ENCODE assay signal across 8 mouse cellular contexts in the genomic region with DNA sequence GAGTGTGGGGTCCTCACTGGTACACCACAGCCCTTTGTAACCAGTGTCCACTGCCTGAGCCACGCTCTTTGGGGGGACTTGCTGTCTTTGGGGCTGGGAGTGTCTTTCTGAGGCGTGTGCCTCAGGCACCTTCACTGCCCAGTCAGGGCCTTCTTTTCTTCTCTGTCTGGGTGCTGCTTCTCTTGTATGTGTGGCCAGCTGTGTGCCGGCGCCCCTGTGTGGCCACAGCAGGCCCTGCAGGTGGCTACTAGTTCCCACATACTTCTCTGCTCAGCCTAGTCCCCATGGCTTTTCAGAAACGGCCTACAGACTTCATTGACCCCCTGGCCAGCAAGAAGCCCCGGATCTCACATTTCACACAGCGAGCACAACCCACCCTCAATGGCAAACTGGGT. TPM values are rescaled to one million over a fixed set of nuclear protein-coding genes. Genes with fewer than 3 reads are reported as not detected.
DNase-seq lines count a peak whose midpoint lies in the region; ATAC-seq lines count a peak whose summit lies in the region.

No protein-coding gene starts in this region.

- H3K4me1 ChIP-seq in embryonic facial prominence, embryonic 14.5 days (ENCODE audit: control insufficient read depth, insufficient read depth, low read length), result no peaks in the 10 kb centered on the region
- H3K4me1 ChIP-seq in midbrain, embryonic 10.5 days, result no peaks in the 10 kb centered on the region

- intact Hi-C loops in heart, postnatal 36 days (cut with DNase I), result loop anchor here (1.0 to 10.0 kb wide), 4 partner anchors 25 to 200 kb away; a partner anchor contains a TSS

- H3K27me3 ChIP-seq in embryonic facial prominence, embryonic 14.5 days (replicated peaks; ENCODE audit: control insufficient read depth, insufficient read depth, low read length), result no peaks in the 10 kb centered on the region
- no peaks in the 10 kb centered on the region for H3K27me3 ChIP-seq in midbrain, embryonic 10.5 days (ENCODE audit: low read depth, poor library complexity, severe bottlenecking)

- peak; percentile 85 for DNase-seq in layer of hippocampus, adult 9-11 months
- no peak for DNase-seq in layer of hippocampus, adult 8-10 months (ENCODE audit: low spot score in 2 of 2)
- peak; percentile 65 for DNase-seq in R1 (ENCODE audit: low read depth, low spot score)
- DNase-seq in embryonic facial prominence, embryonic 14.5 days (ENCODE audit: low spot score), result no peak
- peak; percentile 71 for DNase-seq in heart, postnatal 36 days
- peak; percentile 76 to 84 for DNase-seq in kidney, postnatal 4 days
- peak; percentile 38 for DNase-seq in midbrain, embryonic 10.5 days (ENCODE audit: low spot score)
- peak; percentile 59 for DNase-seq in thymus, postnatal 0 days (ENCODE audit: low spot score)

- no peak overlapping the region for H3K4me3 ChIP-seq in embryonic facial prominence, embryonic 14.5 days (ENCODE audit: low read depth, low read length)
- 0 out of 2 replicates have a peak overlapping the region, but pooled peaks have one; percentile 18 for H3K4me3 ChIP-seq in midbrain, embryonic 10.5 days

- H3K9ac ChIP-seq in embryonic facial prominence, embryonic 14.5 days (ENCODE audit: low read depth, low read length), result no peak overlapping the region

- no peaks in the 10 kb centered on the region for H3K9me3 ChIP-seq in embryonic facial prominence, embryonic 14.5 days (ENCODE audit: control insufficient read depth, low read length)
- H3K9me3 ChIP-seq in midbrain, embryonic 10.5 days (replicated peaks), result no peaks in the 10 kb centered on the region

- peaks cover 96% of the 10 kb centered on the region for H3K36me3 ChIP-seq in embryonic facial prominence, embryonic 14.5 days (ENCODE audit: control insufficient read depth, insufficient read depth, low read length)
- H3K36me3 ChIP-seq in midbrain, embryonic 10.5 days, result peaks cover 99% of the 10 kb centered on the region

- WGBS in embryonic facial prominence, embryonic 14.5 days, result 45% methylated on average over 7 of the region's 7 CpGs
- 43% methylated on average over 7 of the region's 7 CpGs for WGBS in midbrain, embryonic 10.5 days

- peak; percentile 55; the same call in 1 of the 2 replicates for ATAC-seq in embryonic facial prominence, embryonic 14.5 days (ENCODE audit: low read depth)

- H3K4me2 ChIP-seq in embryonic facial prominence, embryonic 14.5 days (ENCODE audit: low read depth, low read length), result no peak overlapping the region

- no peak overlapping the region for H3K27ac ChIP-seq in embryonic facial prominence, embryonic 14.5 days (replicated peaks; ENCODE audit: low read depth, low read length)
- H3K27ac ChIP-seq in midbrain, embryonic 10.5 days (replicated peaks), result peak overlapping the region; percentile 24; the same call in 1 of the 2 replicates

RNA-seq across cellular contexts. Expression of a gene that starts 8.9 kb away (rescaled TPM):
- total RNA-seq in layer of hippocampus, adult 8-10 months (2022), result 10 to 100 TPM; 42.8 to 55.9 (median 51.8) TPM
- polyA plus RNA-seq in embryonic facial prominence, embryonic 14.5 days (2014; fragmentation: Nextera tagmentation; extraction: Ambion mirVana), result 94.5 and 107 TPM in 2 replicates
- 10 to 100 TPM; 22.2 to 25.8 TPM for total RNA-seq in heart, postnatal 36 days (2021)
- polyA plus RNA-seq in midbrain, embryonic 10.5 days (2016; fragmentation: Nextera tagmentation; extraction: Ambion mirVana), result 126 and 137 TPM in 2 replicates
- 78.9 and 88.4 TPM in 2 replicates for polyA plus RNA-seq in thymus, postnatal 0 days (2015; fragmentation: Nextera tagmentation; extraction: Ambion mirVana)

RNA-seq across cellular contexts. Expression of a gene that starts 23.4 kb away (rescaled TPM):
- total RNA-seq in layer of hippocampus, adult 8-10 months (2022), result 100 to 1,000 TPM; 196 to 262 (median 224) TPM
- 120 and 132 TPM in 2 replicates for polyA plus RNA-seq in embryonic facial prominence, embryonic 14.5 days (2014; fragmentation: Nextera tagmentation; extraction: Ambion mirVana)
- total RNA-seq in heart, postnatal 36 days (2021), result 10 to 100 TPM; 28.9 to 35.0 TPM
- polyA plus RNA-seq in midbrain, embryonic 10.5 days (2016; fragmentation: Nextera tagmentation; extraction: Ambion mirVana), result 73.3 and 78.8 TPM in 2 replicates
- 135 and 142 TPM in 2 replicates for polyA plus RNA-seq in thymus, postnatal 0 days (2015; fragmentation: Nextera tagmentation; extraction: Ambion mirVana)

RNA-seq across cellular contexts. Expression of a gene that starts 30.7 kb away (rescaled TPM):
- total RNA-seq in layer of hippocampus, adult 8-10 months (2022), result 1 to 10 TPM in 2 of 4 experiments, under 1 TPM in 2; 0.24 to 1.6 (median 1.1) TPM
- polyA plus RNA-seq in embryonic facial prominence, embryonic 14.5 days (2014; fragmentation: Nextera tagmentation; extraction: Ambion mirVana), result 1.8 and 2.3 TPM in 2 replicates
- total RNA-seq in heart, postnatal 36 days (2021), result 1 to 10 TPM; 1.9 to 3.0 TPM
- 1.1 and 1.2 TPM in 2 replicates for polyA plus RNA-seq in midbrain, embryonic 10.5 days (2016; fragmentation: Nextera tagmentation; extraction: Ambion mirVana)
- 4.7 and 5.8 TPM in 2 replicates for polyA plus RNA-seq in thymus, postnatal 0 days (2015; fragmentation: Nextera tagmentation; extraction: Ambion mirVana)

RNA-seq across cellular contexts. Expression of a gene that starts 46.0 kb away (rescaled TPM):
- total RNA-seq in layer of hippocampus, adult 8-10 months (2022), result 10 to 100 TPM; 19.6 to 22.0 (median 20.8) TPM
- polyA plus RNA-seq in embryonic facial prominence, embryonic 14.5 days (2014; fragmentation: Nextera tagmentation; extraction: Ambion mirVana), result 17.3 and 21.7 TPM in 2 replicates
- total RNA-seq in heart, postnatal 36 days (2021), result 10 to 100 TPM; 12.0 to 12.1 TPM
- 18.0 and 22.7 TPM in 2 replicates for polyA plus RNA-seq in midbrain, embryonic 10.5 days (2016; fragmentation: Nextera tagmentation; extraction: Ambion mirVana)
- polyA plus RNA-seq in thymus, postnatal 0 days (2015; fragmentation: Nextera tagmentation; extraction: Ambion mirVana), result 13.5 and 14.2 TPM in 2 replicates

RNA-seq across cellular contexts. Expression of a gene that starts 47.0 kb away (rescaled TPM):
- not detected for total RNA-seq in layer of hippocampus, adult 8-10 months (2022)
- polyA plus RNA-seq in embryonic facial prominence, embryonic 14.5 days (2014; fragmentation: Nextera tagmentation; extraction: Ambion mirVana), result 0.28 and 0.29 TPM in 2 replicates
- 1 to 10 TPM in 1 of 2 experiments, under 1 TPM in 1; 0.22 to 1.6 TPM for total RNA-seq in heart, postnatal 36 days (2021)
- polyA plus RNA-seq in midbrain, embryonic 10.5 days (2016; fragmentation: Nextera tagmentation; extraction: Ambion mirVana), result not detected in 2 replicates
- 1.2 and 1.4 TPM in 2 replicates for polyA plus RNA-seq in thymus, postnatal 0 days (2015; fragmentation: Nextera tagmentation; extraction: Ambion mirVana)

Comparison
In these comparisons a context has a peak if more than half of its experiments do, and no peak if none do; other contexts are left out.
1. DNase-seq: peak in layer of hippocampus, adult 9-11 months (single experiment), R1 (single experiment), heart, postnatal 36 days (2 of 2), kidney, postnatal 4 days (2 of 2), midbrain, embryonic 10.5 days (single experiment) and thymus, postnatal 0 days (single experiment); none in layer of hippocampus, adult 8-10 months (0 of 2) and embryonic facial prominence, embryonic 14.5 days (single experiment).